Comparison of ENCODE assay signal across 29 mouse cellular contexts in genomic region chr6:35307136-35307535, GRCm38 (mm10). TPM values are rescaled to one million over a fixed set of nuclear protein-coding genes. Genes with fewer than 3 reads are reported as not detected.
DNase-seq lines count a peak whose midpoint lies in the region; ATAC-seq and TF ChIP-seq lines count a peak whose summit lies in the region.
"Had no signal": no experiment of that assay in that cellular context is flagged by ENCODE, and none has a peak within 500 bp of the region (broad histone marks: within the 10 kb centered on the region; RNA-seq: fewer than 3 reads in every experiment).

No protein-coding gene starts in this region.

- TF ChIP-seq CTCF in forebrain, postnatal 0 days (IDR thresholded peaks at IDR 0.05; ENCODE audit: low read depth): no peak
- no peak for TF ChIP-seq CTCF in midbrain, postnatal 0 days (IDR thresholded peaks at IDR 0.05)

- DNase-seq in forebrain, postnatal 0 days: no peak
- DNase-seq in hindbrain, embryonic 14.5 days (ENCODE audit: low spot score): peak; percentile 58
- no peak for DNase-seq in hindbrain, embryonic 10.5 days (ENCODE audit: low spot score)
- peak; percentile 24 for DNase-seq in midbrain, postnatal 0 days (ENCODE audit: low spot score)
- DNase-seq in midbrain, embryonic 11.5 days (ENCODE audit: low spot score, missing footprints): no peak
- no peak for DNase-seq in layer of hippocampus, postnatal 36 days
- DNase-seq: adrenal gland, postnatal 14 days; cerebellum, adult 11-12 months; cerebellum, adult 9-11 months; kidney, adult 11 months; kidney, postnatal 14 days; layer of hippocampus, adult 9-11 months; lung, postnatal 4 days; thymus, adult 2 months; thymus, postnatal 4 days had no signal

- H3K27ac ChIP-seq in forebrain, embryonic 15.5 days (replicated peaks): no peak overlapping the region
- H3K27ac ChIP-seq in forebrain, postnatal 0 days (ENCODE audit: low read depth, low read length): no peak overlapping the region
- H3K27ac ChIP-seq in hindbrain, embryonic 14.5 days: no peak overlapping the region
- H3K27ac ChIP-seq in hindbrain, embryonic 10.5 days: no peak overlapping the region
- no peak overlapping the region for H3K27ac ChIP-seq in midbrain, postnatal 0 days (ENCODE audit: low read depth, low read length)
- H3K27ac ChIP-seq in midbrain, embryonic 11.5 days (ENCODE audit: low read depth, low read length): no peak overlapping the region
- H3K27ac ChIP-seq: limb, embryonic 13.5 days; midbrain, embryonic 15.5 days had no signal

- no peak overlapping the region for H3K4me3 ChIP-seq in forebrain, embryonic 15.5 days
- no peak overlapping the region for H3K4me3 ChIP-seq in forebrain, postnatal 0 days (ENCODE audit: low read depth, low read length)
- no peak overlapping the region for H3K4me3 ChIP-seq in hindbrain, embryonic 14.5 days (replicated peaks; ENCODE audit: low read length)
- no peak overlapping the region for H3K4me3 ChIP-seq in hindbrain, embryonic 10.5 days
- no peak overlapping the region for H3K4me3 ChIP-seq in midbrain, postnatal 0 days (ENCODE audit: low read depth, low read length)
- H3K4me3 ChIP-seq in midbrain, embryonic 11.5 days (ENCODE audit: low read depth, low read length): no peak overlapping the region
- H3K4me3 ChIP-seq: erythroblast, embryonic 14.5 days; limb, embryonic 13.5 days; megakaryocyte, embryonic 14.5 days; midbrain, embryonic 15.5 days had no signal

- H3K9ac ChIP-seq in forebrain, embryonic 15.5 days (replicated peaks): no peak overlapping the region
- no peak overlapping the region for H3K9ac ChIP-seq in forebrain, postnatal 0 days
- H3K9ac ChIP-seq in hindbrain, embryonic 14.5 days: no peak overlapping the region
- H3K9ac ChIP-seq in midbrain, postnatal 0 days (replicated peaks; ENCODE audit: low read length, poor library complexity, severe bottlenecking): no peak overlapping the region
- H3K9ac ChIP-seq in midbrain, embryonic 11.5 days (ENCODE audit: low read length): no peak overlapping the region
- H3K9ac ChIP-seq: limb, embryonic 13.5 days; midbrain, embryonic 15.5 days had no signal

- no peak overlapping the region for H3K4me2 ChIP-seq in forebrain, embryonic 15.5 days (replicated peaks)
- no peak overlapping the region for H3K4me2 ChIP-seq in forebrain, postnatal 0 days (ENCODE audit: low read depth)
- H3K4me2 ChIP-seq in hindbrain, embryonic 14.5 days (replicated peaks): no peak overlapping the region
- H3K4me2 ChIP-seq in midbrain, postnatal 0 days (ENCODE audit: low read depth, low read length, poor library complexity, severe bottlenecking): no peak overlapping the region
- H3K4me2 ChIP-seq in midbrain, embryonic 11.5 days: no peak overlapping the region
- H3K4me2 ChIP-seq: limb, embryonic 13.5 days; liver, embryonic 11.5 days; midbrain, embryonic 15.5 days had no signal

- 59% methylated on average over 13 of the region's 13 CpGs for whole genome bisulfite sequencing in forebrain, embryonic 15.5 days
- WGBS in forebrain, postnatal 0 days: 58% methylated on average over 13 of the region's 13 CpGs
- 66% methylated on average over 13 of the region's 13 CpGs for WGBS in hindbrain, embryonic 14.5 days
- 82% methylated on average over 13 of the region's 13 CpGs for WGBS in hindbrain, embryonic 10.5 days
- 67% methylated on average over 13 of the region's 13 CpGs for WGBS in midbrain, postnatal 0 days
- 86% methylated on average over 13 of the region's 13 CpGs for WGBS in midbrain, embryonic 11.5 days

- H3K4me1 ChIP-seq in forebrain, embryonic 15.5 days: no peaks in the 10 kb centered on the region
- H3K4me1 ChIP-seq in forebrain, postnatal 0 days (ENCODE audit: insufficient read depth): no peaks in the 10 kb centered on the region
- no peaks in the 10 kb centered on the region for H3K4me1 ChIP-seq in hindbrain, embryonic 14.5 days (replicated peaks; ENCODE audit: control insufficient read depth, insufficient read depth, low read length)
- peaks cover 5% of the 10 kb centered on the region; the same call in 1 of the 2 replicates for H3K4me1 ChIP-seq in hindbrain, embryonic 10.5 days (replicated peaks)
- no peaks in the 10 kb centered on the region for H3K4me1 ChIP-seq in midbrain, postnatal 0 days (ENCODE audit: insufficient read depth, low read length)
- H3K4me1 ChIP-seq in midbrain, embryonic 11.5 days (ENCODE audit: control insufficient read depth, insufficient read depth, low read length): no peaks in the 10 kb centered on the region
- H3K4me1 ChIP-seq: limb, embryonic 13.5 days; midbrain, embryonic 15.5 days had no signal

- no peaks in the 10 kb centered on the region for H3K36me3 ChIP-seq in forebrain, embryonic 15.5 days
- H3K36me3 ChIP-seq in forebrain, postnatal 0 days (ENCODE audit: insufficient read depth): no peaks in the 10 kb centered on the region
- no peaks in the 10 kb centered on the region for H3K36me3 ChIP-seq in hindbrain, embryonic 14.5 days (replicated peaks; ENCODE audit: control insufficient read depth, insufficient read depth)
- H3K36me3 ChIP-seq in hindbrain, embryonic 10.5 days: no peaks in the 10 kb centered on the region
- H3K36me3 ChIP-seq in midbrain, postnatal 0 days (ENCODE audit: insufficient read depth, low read length): no peaks in the 10 kb centered on the region
- no peaks in the 10 kb centered on the region for H3K36me3 ChIP-seq in midbrain, embryonic 11.5 days (ENCODE audit: control insufficient read depth, insufficient read depth, low read length)
- H3K36me3 ChIP-seq: limb, embryonic 13.5 days; midbrain, embryonic 15.5 days had no signal

- peak; percentile 46; the same call in 1 of the 2 replicates for ATAC-seq in forebrain, embryonic 15.5 days (replicated peaks)
- ATAC-seq in forebrain, postnatal 0 days: no peak
- ATAC-seq in hindbrain, embryonic 14.5 days (ENCODE audit: low FRiP score): peak; percentile 37; the same call in 1 of the 2 replicates
- ATAC-seq in midbrain, postnatal 0 days (ENCODE audit: low FRiP score): no peak
- ATAC-seq in midbrain, embryonic 11.5 days (ENCODE audit: low FRiP score): no peak
- ATAC-seq: CD4-positive, CD25-positive, alpha-beta regulatory T cell, adult 4 months; inflammation-experienced regulatory T-cells, adult 6 months; midbrain, embryonic 15.5 days had no signal

- no peaks in the 10 kb centered on the region for H3K9me3 ChIP-seq in forebrain, embryonic 15.5 days
- no peaks in the 10 kb centered on the region for H3K9me3 ChIP-seq in forebrain, postnatal 0 days (ENCODE audit: low read length)
- H3K9me3 ChIP-seq in hindbrain, embryonic 14.5 days (ENCODE audit: control insufficient read depth, low read length): no peaks in the 10 kb centered on the region
- H3K9me3 ChIP-seq in hindbrain, embryonic 10.5 days: no peaks in the 10 kb centered on the region
- no peaks in the 10 kb centered on the region for H3K9me3 ChIP-seq in midbrain, postnatal 0 days (ENCODE audit: low read length)
- H3K9me3 ChIP-seq in midbrain, embryonic 11.5 days (ENCODE audit: control insufficient read depth, low read length): no peaks in the 10 kb centered on the region
- H3K9me3 ChIP-seq: limb, embryonic 13.5 days; megakaryocyte, embryonic 14.5 days; midbrain, embryonic 15.5 days had no signal

- H3K27me3 ChIP-seq in forebrain, embryonic 15.5 days: no peaks in the 10 kb centered on the region
- H3K27me3 ChIP-seq in forebrain, postnatal 0 days (ENCODE audit: insufficient read depth, low read length): no peaks in the 10 kb centered on the region
- no peaks in the 10 kb centered on the region for H3K27me3 ChIP-seq in hindbrain, embryonic 14.5 days (ENCODE audit: control insufficient read depth, insufficient read depth, low read length)
- no peaks in the 10 kb centered on the region for H3K27me3 ChIP-seq in hindbrain, embryonic 10.5 days (ENCODE audit: insufficient read depth, poor library complexity, severe bottlenecking)
- no peaks in the 10 kb centered on the region for H3K27me3 ChIP-seq in midbrain, postnatal 0 days (ENCODE audit: insufficient read depth, low read length)
- H3K27me3 ChIP-seq in midbrain, embryonic 11.5 days (ENCODE audit: control insufficient read depth, insufficient read depth, low read length): no peaks in the 10 kb centered on the region
- H3K27me3 ChIP-seq: limb, embryonic 13.5 days; midbrain, embryonic 15.5 days had no signal

RNA-seq across cellular contexts. Expression of gene Slc13a4, which starts 0.8 kb away (rescaled TPM):
- polyA plus RNA-seq in forebrain, embryonic 15.5 days (2015; fragmentation: Nextera tagmentation; extraction: Ambion mirVana): 3.1 and 3.7 TPM in 2 replicates
- 11.2 and 17.8 TPM in 2 replicates for total RNA-seq in forebrain, postnatal 0 days (2014; rRNA removed)
- polyA plus RNA-seq in forebrain, postnatal 0 days (2015; fragmentation: Nextera tagmentation; extraction: Ambion mirVana): 13.3 and 14.3 TPM in 2 replicates
- polyA plus RNA-seq in hindbrain, embryonic 14.5 days (2014; fragmentation: Nextera tagmentation; extraction: Ambion mirVana): 7.5 and 7.8 TPM in 2 replicates
- 0.56 and 0.72 TPM in 2 replicates for polyA plus RNA-seq in hindbrain, embryonic 10.5 days (2016; fragmentation: Nextera tagmentation; extraction: Ambion mirVana)
- 17.2 and 19.6 TPM in 2 replicates for total RNA-seq in midbrain, postnatal 0 days (2014; rRNA removed)
- polyA plus RNA-seq in midbrain, postnatal 0 days (2015; fragmentation: Nextera tagmentation; extraction: Ambion mirVana): 13.6 and 14.3 TPM in 2 replicates
- polyA plus RNA-seq in midbrain, embryonic 11.5 days (2014; fragmentation: Nextera tagmentation; extraction: Ambion mirVana): 0.19 and 0.29 TPM in 2 replicates
- 1 to 10 TPM; 2.7 to 6.0 TPM for total RNA-seq in layer of hippocampus, postnatal 36 days (2021)
- total RNA-seq: gastrocnemius, adult 8-10 months; hematopoietic stem cell, adult 5-6 weeks; neutrophil, adult 5-6 weeks had no signal
- polyA plus RNA-seq: erythroblast, embryonic 14.5 days had no signal

RNA-seq across cellular contexts. Expression of gene Fam180a, which starts 18.8 kb away (rescaled TPM):
- polyA plus RNA-seq in forebrain, embryonic 15.5 days (2015; fragmentation: Nextera tagmentation; extraction: Ambion mirVana): 0.34 and 0.56 TPM in 2 replicates
- total RNA-seq in forebrain, postnatal 0 days (2014; rRNA removed): 0.86 and 2.4 TPM in 2 replicates
- 3.0 and 4.7 TPM in 2 replicates for polyA plus RNA-seq in forebrain, postnatal 0 days (2015; fragmentation: Nextera tagmentation; extraction: Ambion mirVana)
- 0.93 and 1.1 TPM in 2 replicates for polyA plus RNA-seq in hindbrain, embryonic 14.5 days (2014; fragmentation: Nextera tagmentation; extraction: Ambion mirVana)
- polyA plus RNA-seq in hindbrain, embryonic 10.5 days (2016; fragmentation: Nextera tagmentation; extraction: Ambion mirVana): not detected in 2 replicates
- 4.2 and 7.3 TPM in 2 replicates for total RNA-seq in midbrain, postnatal 0 days (2014; rRNA removed)
- 4.6 and 5.6 TPM in 2 replicates for polyA plus RNA-seq in midbrain, postnatal 0 days (2015; fragmentation: Nextera tagmentation; extraction: Ambion mirVana)
- not detected in 2 replicates for polyA plus RNA-seq in midbrain, embryonic 11.5 days (2014; fragmentation: Nextera tagmentation; extraction: Ambion mirVana)
- 1 to 10 TPM; 1.1 to 1.6 TPM for total RNA-seq in layer of hippocampus, postnatal 36 days (2021)
- total RNA-seq: hematopoietic stem cell, adult 5-6 weeks; neutrophil, adult 5-6 weeks had no signal
- polyA plus RNA-seq: CD4-positive, CD25-positive, alpha-beta regulatory T cell, adult 4 months; erythroblast, embryonic 14.5 days; forebrain, embryonic 11.5 days; inflammation-experienced regulatory T-cells, adult 6 months; kidney, embryonic 14.5 days; liver, embryonic 11.5 days; neural tube, embryonic 11.5 days had no signal

Comparison
In these comparisons a context has a peak if more than half of its experiments do, and no peak if none do; other contexts are left out.
1. ATAC-seq: peak in forebrain, embryonic 15.5 days (single experiment) and hindbrain, embryonic 14.5 days (single experiment); none in forebrain, postnatal 0 days (single experiment), midbrain, postnatal 0 days (single experiment) and midbrain, embryonic 11.5 days (single experiment).
2. DNase-seq: peak in hindbrain, embryonic 14.5 days (single experiment) and midbrain, postnatal 0 days (single experiment); none in forebrain, postnatal 0 days (single experiment), hindbrain, embryonic 10.5 days (single experiment), midbrain, embryonic 11.5 days (single experiment) and layer of hippocampus, postnatal 36 days (0 of 2).